Mouse (Mus musculus) erythroblast, adult 5-6 weeks (primary cell): Measurements from ENCODE around the gene Tkt. TPM values are rescaled to one million over a fixed set of nuclear protein-coding genes. Genes with fewer than 3 reads are reported as not detected.
A peak's percentile ranks its signal among the peaks of the same experiment; 100 is the strongest.

Experiments used
- ATAC-seq: replicated peaks from 2 replicates; pipeline ENCODE4 v1.8.0; 2016; ENCODE audit warnings: moderate number of reproducible peaks, mild to moderate bottlenecking, moderate TSS enrichment, inconsistent platforms; ENCODE audit not compliant: poor library complexity, low FRiP score, severe bottlenecking
- total RNA-seq, 2 experiments: library from RNA; stranded (forward) in 1 of 2; stranded (reverse) in 1 of 2; fragments of 150-400 nt in 1 of 2; fragments of 200-764, 138-1000 nt in 1 of 2; gene quantifications; 2 replicates each; pipeline versions ENCODE4 v1.2.3 to v1.2.4; 2015 to 2017; ENCODE audit warnings: low replicate concordance in 2 of 2

The Tkt gene
- total RNA-seq, 2 experiments from 2014 or later, result 82.0 to 205 TPM

GRCm38 (mm10) chr14:30550232-30551070, 2.3 kb downstream of the Tkt start:
- peak; percentile 63 for ATAC-seq

GRCm38 (mm10) chr14:30551509-30551908, 3.4 kb downstream of the Tkt start:
- no peak for ATAC-seq

GRCm38 (mm10) chr14:30551981-30552380, 3.8 kb downstream of the Tkt start:
- no peak for ATAC-seq

GRCm38 (mm10) chr14:30553185-30553584, 5.0 kb downstream of the Tkt start:
- no peak for ATAC-seq

GRCm38 (mm10) chr14:30556651-30557050, 8.5 kb downstream of the Tkt start:
- no peak for ATAC-seq

GRCm38 (mm10) chr14:30557730-30558129, 9.6 kb downstream of the Tkt start:
- ATAC-seq, result no peak

- ATAC-seq, result no peak
Observed at GRCm38 (mm10) chr14:30559321-30559850, 11.2 kb downstream of the Tkt start.

- ATAC-seq, result no peak
Observed at GRCm38 (mm10) chr14:30560803-30561389, 12.7 kb downstream of the Tkt start.

GRCm38 (mm10) chr14:30561470-30562187, 13.5 kb downstream of the Tkt start:
- ATAC-seq, result peak; percentile 84

GRCm38 (mm10) chr14:30562343-30562742, 14.2 kb downstream of the Tkt start:
- ATAC-seq, result no peak

- ATAC-seq, result peak; percentile 83
Observed at GRCm38 (mm10) chr14:30564451-30564850, 16.3 kb downstream of the Tkt start.

GRCm38 (mm10) chr14:30566317-30566716, 18.2 kb downstream of the Tkt start:
- ATAC-seq, result no peak

GRCm38 (mm10) chr14:30568016-30568415, 19.9 kb downstream of the Tkt start:
- ATAC-seq, result no peak

GRCm38 (mm10) chr14:30570303-30570702, 22.1 kb downstream of the Tkt start:
- no peak for ATAC-seq

- no peak for ATAC-seq
Observed at GRCm38 (mm10) chr14:30572253-30572652, 24.1 kb downstream of the Tkt start.

GRCm38 (mm10) chr14:30573235-30573634, 25.1 kb downstream of the Tkt start:
- ATAC-seq, result no peak

GRCm38 (mm10) chr14:30573983-30574584, 25.9 kb downstream of the Tkt start:
- peak; percentile 81 for ATAC-seq

GRCm38 (mm10) chr14:30575791-30576190, 27.6 kb downstream of the Tkt start:
- no peak for ATAC-seq

GRCm38 (mm10) chr14:30576260-30576659, 28.1 kb downstream of the Tkt start:
- no peak for ATAC-seq
